Mouse (Mus musculus) T-helper 17 cell (primary cell): Measurements from ENCODE around the gene Insl6.

ENCODE experiments used
- in situ Hi-C, 2 experiments: fragments of 300-600 bp; cut with MboI, MseI; formaldehyde crosslinking; loops; 1 replicate in 1 of 2; 2 replicates in 1 of 2; pipeline ENCODE4 v1.15.1; 2025; ENCODE audit warnings: high pct_unique_total_duplicates in 2 of 2

Gene Insl6

GRCm38 (mm10) chr19:29325053-29325851 lies at the start of gene Insl6:
Gene Insl6 (minus strand): TSS chr19:29325356.
- in situ Hi-C loops, result no loop called here

GRCm38 (mm10) chr19:29374947-29375346 lies 49.8 kb upstream of the Insl6 start:
- in situ Hi-C loops, result no loop called here

- in situ Hi-C loops, result no loop called here
Measured at GRCm38 (mm10) chr19:29373438-29373837, 48.3 kb upstream of the Insl6 start.

- in situ Hi-C loops, result no loop called here
Measured at GRCm38 (mm10) chr19:29372621-29373020, 47.5 kb upstream of the Insl6 start.

- in situ Hi-C loops, result no loop called here
Measured at GRCm38 (mm10) chr19:29372138-29372537, 47.0 kb upstream of the Insl6 start.

- in situ Hi-C loops, result no loop called here
Measured at GRCm38 (mm10) chr19:29371284-29372081, 46.3 kb upstream of the Insl6 start.

GRCm38 (mm10) chr19:29370545-29371283 lies 45.6 kb upstream of the Insl6 start:
- in situ Hi-C loops, result no loop called here

- in situ Hi-C loops, result no loop called here
Measured at GRCm38 (mm10) chr19:29370112-29370511, 45.0 kb upstream of the Insl6 start.

GRCm38 (mm10) chr19:29368671-29369309 lies 43.6 kb upstream of the Insl6 start:
- in situ Hi-C loops, result no loop called here

- in situ Hi-C loops, result no loop called here
Measured at GRCm38 (mm10) chr19:29368041-29368440, 42.9 kb upstream of the Insl6 start.

GRCm38 (mm10) chr19:29366969-29367622 lies 41.9 kb upstream of the Insl6 start, which contains the start of the genes Plgrkt and Cd274:
Gene Plgrkt (minus strand): TSS chr19:29367390.
Gene Cd274 (plus strand): TSS chr19:29367455.
- in situ Hi-C loops, result no loop called here

- in situ Hi-C loops, result no loop called here
Measured at GRCm38 (mm10) chr19:29366226-29366968, 41.2 kb upstream of the Insl6 start.

GRCm38 (mm10) chr19:29365105-29365504 lies 39.9 kb upstream of the Insl6 start:
- in situ Hi-C loops, result no loop called here

GRCm38 (mm10) chr19:29364076-29364475 lies 38.9 kb upstream of the Insl6 start:
- in situ Hi-C loops, result no loop called here

- in situ Hi-C loops, result no loop called here
Measured at GRCm38 (mm10) chr19:29363557-29363956, 38.4 kb upstream of the Insl6 start.

GRCm38 (mm10) chr19:29362173-29362930 lies 37.2 kb upstream of the Insl6 start:
- in situ Hi-C loops, result no loop called here

- in situ Hi-C loops, result no loop called here
Measured at GRCm38 (mm10) chr19:29361468-29362130, 36.4 kb upstream of the Insl6 start.

GRCm38 (mm10) chr19:29360251-29360650 lies 35.1 kb upstream of the Insl6 start:
- in situ Hi-C loops, result no loop called here

- in situ Hi-C loops, result loop anchor here (10.0 kb wide), 4 partner anchors 139 to 811 kb away; no protein-coding TSS in a partner anchor
Measured at GRCm38 (mm10) chr19:29356281-29356680, 31.1 kb upstream of the Insl6 start.
